9 mouse cellular contexts compared by ENCODE assay signal in genomic region chr17:8316251-8316650, GRCm38 (mm10). TPM values are rescaled to one million over a fixed set of nuclear protein-coding genes. Genes with fewer than 3 reads are reported as not detected.
DNase-seq lines count a peak whose midpoint lies in the region; ATAC-seq and TF ChIP-seq lines count a peak whose summit lies in the region.
"Had no signal": no experiment of that assay in that cellular context is flagged by ENCODE, and none has a peak within 500 bp of the region (broad histone marks: within the 10 kb centered on the region; RNA-seq: fewer than 3 reads in every experiment).

No protein-coding gene starts in this region.

- H3K36me3 ChIP-seq in kidney, adult 2 months (ENCODE audit: control insufficient read depth, insufficient read depth, low read length), result no peaks in the 10 kb centered on the region
- peaks cover 49% of the 10 kb centered on the region for H3K36me3 ChIP-seq in E14TG2a.4 (ENCODE audit: insufficient read depth, low read length)

- TF ChIP-seq CTCF in kidney, adult 2 months (conservative IDR thresholded peaks at IDR 0.05; ENCODE audit: insufficient read depth, insufficient read length, low read depth, low read length), result peak; percentile 56
- TF ChIP-seq CTCF in E14TG2a.4 (conservative IDR thresholded peaks at IDR 0.05; ENCODE audit: low read length), result peak; percentile 58
- TF ChIP-seq CTCF in brain, embryonic 14.5 days (IDR thresholded peaks at IDR 0.05; ENCODE audit: borderline replicate concordance, extremely low read depth, insufficient read depth, insufficient read length), result peak; percentile 50; the same call in 1 of the 2 replicates

- no peaks in the 10 kb centered on the region for H3K9me3 ChIP-seq in E14TG2a.4 (ENCODE audit: low read length)

- H3K4me3 ChIP-seq in kidney, adult 2 months (ENCODE audit: insufficient read depth, low read depth, low read length), result no peak overlapping the region
- no peak overlapping the region for H3K4me3 ChIP-seq in E14TG2a.4 (replicated peaks; ENCODE audit: low read length)

- DNase-seq in kidney, adult 2 months, result peak; percentile 44
- DNase-seq in kidney, postnatal 25 days, result no peak
- peak; percentile 33 for DNase-seq in brain, embryonic 14.5 days (ENCODE audit: low read depth)
- DNase-seq in naive thymus-derived CD4-positive, alpha-beta T cell, adult 2 months (ENCODE audit: low read depth), result peak; percentile 39
- DNase-seq in ovary, adult 18-20 months (ENCODE audit: low spot score), result no peak
- DNase-seq: kidney, postnatal 10 days had no signal

- 97% methylated on average over 1 of the region's 1 CpGs for WGBS in kidney, adult 2 months

- ATAC-seq in cerebellum, adult (ENCODE audit: insufficient number of reproducible peaks, low FRiP score, low TSS enrichment), result no peak

- peaks cover 34% of the 10 kb centered on the region for H3K4me1 ChIP-seq in kidney, adult 2 months (ENCODE audit: control insufficient read depth, insufficient read depth, low read length)
- H3K4me1 ChIP-seq in E14TG2a.4 (replicated peaks; ENCODE audit: low read depth, low read length), result peaks cover 41% of the 10 kb centered on the region

- no peaks in the 10 kb centered on the region for H3K27me3 ChIP-seq in kidney, adult 2 months (replicated peaks; ENCODE audit: control insufficient read depth, insufficient read depth, low read length)
- H3K27me3 ChIP-seq in E14TG2a.4 (ENCODE audit: insufficient read depth, low read length), result no peaks in the 10 kb centered on the region

- no peak for TF ChIP-seq POLR2A in kidney, adult 2 months (IDR thresholded peaks at IDR 0.05; ENCODE audit: low read depth, low read length)
- TF ChIP-seq POLR2A in brain, embryonic 14.5 days (IDR thresholded peaks at IDR 0.05; ENCODE audit: borderline replicate concordance, extremely low read depth, insufficient read depth, insufficient read length, poor library complexity, severe bottlenecking), result no peak

- no peak overlapping the region for H3K27ac ChIP-seq in kidney, adult 2 months (ENCODE audit: insufficient read depth, low read depth, low read length)

RNA-seq across cellular contexts. Expression of gene Sft2d1, which starts 5.3 kb away (rescaled TPM):
- polyA plus RNA-seq in kidney, adult 2 months (2012; rRNA removed), result 70.2 and 76.1 TPM in 2 replicates
- 156 and 229 TPM in 2 replicates for polyA plus RNA-seq in brain, embryonic 14.5 days (2012; rRNA removed)

RNA-seq across cellular contexts. Expression of gene Prr18, which starts 21.0 kb away (rescaled TPM):
- polyA plus RNA-seq in kidney, adult 2 months (2012; rRNA removed), result 0.05 and 0.14 TPM in 2 replicates
- 21.3 and 29.3 TPM in 2 replicates for polyA plus RNA-seq in brain, embryonic 14.5 days (2012; rRNA removed)

RNA-seq across cellular contexts. Expression of gene Mpc1, which starts 33.5 kb away (rescaled TPM):
- 519 and 608 TPM in 2 replicates for polyA plus RNA-seq in kidney, adult 2 months (2012; rRNA removed)
- 141 and 162 TPM in 2 replicates for polyA plus RNA-seq in brain, embryonic 14.5 days (2012; rRNA removed)

RNA-seq across cellular contexts. Expression of gene T2, which starts 39.5 kb away (rescaled TPM):
- polyA plus RNA-seq in kidney, adult 2 months (2012; rRNA removed), result 0.06 TPM in 1 of 2 replicates, not detected in the other
- polyA plus RNA-seq in brain, embryonic 14.5 days (2012; rRNA removed), result 0.81 and 1.4 TPM in 2 replicates
- polyA plus RNA-seq: liver, embryonic 16.5 days had no signal

Comparison
In these comparisons a context has a peak if more than half of its experiments do, and no peak if none do; other contexts are left out.
1. DNase-seq: peak in kidney, adult 2 months (single experiment), brain, embryonic 14.5 days (single experiment) and naive thymus-derived CD4-positive, alpha-beta T cell, adult 2 months (single experiment); none in kidney, postnatal 25 days (0 of 2) and ovary, adult 18-20 months (single experiment).
2. RNA of gene Prr18, which starts 21.0 kb away (polyA plus RNA-seq): 21.3 to 29.3 TPM in brain, embryonic 14.5 days; 0.05 to 0.14 TPM in kidney, adult 2 months; every median in the first group is over 10 times any median in the second.
3. Peak in every context shown above with its lines, with median percentiles within 50 percentile points of each other: CTCF ChIP-seq.